Mouse (Mus musculus): ENCODE measurements around the gene Ebi3. TPM values are rescaled to one million over a fixed set of nuclear protein-coding genes. Genes with fewer than 3 reads are reported as not detected.
A peak's percentile ranks its signal among the peaks of the same experiment; 100 is the strongest.

The Ebi3 gene
- 10 to 100 TPM; 48.6 to 79.8 TPM for polyA plus RNA-seq (2017; shearing (Covaris generic))

GRCm38 (mm10) chr17:55952447-55953027 is at the start of gene Ebi3:
Gene Ebi3 (plus strand): TSS chr17:55952640.
- peak; percentile 64 for ATAC-seq

- no peak for ATAC-seq
These were observed 49.4 kb upstream of the Ebi3 start for GRCm38 (mm10) chr17:55903087-55903486.

GRCm38 (mm10) chr17:55903687-55904086 is 48.8 kb upstream of the Ebi3 start:
- ATAC-seq: no peak

DNA sequence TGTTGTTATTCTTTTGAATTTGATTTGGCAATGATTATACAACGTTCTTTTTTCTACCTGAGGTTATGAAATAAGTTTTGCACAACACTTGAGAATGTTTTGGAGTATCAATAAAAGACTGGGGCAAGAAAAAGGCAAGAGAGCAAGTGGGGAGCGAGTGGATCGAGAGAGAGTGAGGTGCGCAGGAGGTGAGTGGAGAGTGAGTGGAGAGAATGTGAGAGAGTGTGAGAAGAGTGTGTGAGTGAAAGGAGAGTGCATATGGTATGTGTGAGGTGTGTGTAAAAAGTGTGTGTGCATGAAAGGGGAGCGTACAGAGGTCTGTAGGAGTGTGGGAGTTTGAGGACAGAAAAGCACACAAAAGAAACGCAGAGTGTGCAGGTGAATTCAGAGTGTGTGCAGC is 48.3 kb upstream of the Ebi3 start:
- ATAC-seq: no peak

GRCm38 (mm10) chr17:55906669-55907068 is 45.8 kb upstream of the Ebi3 start:
- ATAC-seq: no peak

GRCm38 (mm10) chr17:55931553-55932502 is 20.6 kb upstream of the Ebi3 start:
- ATAC-seq: peak; percentile 82

DNA sequence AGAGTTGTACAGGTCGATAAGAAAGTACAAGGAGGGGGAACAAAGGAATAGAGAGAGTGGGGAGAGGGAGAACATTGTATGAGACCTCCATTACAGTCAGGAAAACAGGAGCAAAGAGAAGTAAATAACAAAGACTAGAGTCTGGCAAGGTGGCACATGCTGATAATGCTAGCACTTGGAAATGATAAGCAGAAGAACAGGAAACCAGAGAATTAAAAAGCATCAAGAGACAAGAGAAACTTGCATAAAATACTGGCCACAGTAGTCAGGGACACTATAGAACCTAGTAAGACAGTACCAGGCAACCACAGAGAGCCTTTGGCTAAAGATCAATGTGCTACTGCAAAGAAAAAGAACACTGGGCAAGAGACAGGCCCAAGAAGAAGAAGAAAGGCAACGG is 19.8 kb upstream of the Ebi3 start:
- no peak for ATAC-seq

DNA sequence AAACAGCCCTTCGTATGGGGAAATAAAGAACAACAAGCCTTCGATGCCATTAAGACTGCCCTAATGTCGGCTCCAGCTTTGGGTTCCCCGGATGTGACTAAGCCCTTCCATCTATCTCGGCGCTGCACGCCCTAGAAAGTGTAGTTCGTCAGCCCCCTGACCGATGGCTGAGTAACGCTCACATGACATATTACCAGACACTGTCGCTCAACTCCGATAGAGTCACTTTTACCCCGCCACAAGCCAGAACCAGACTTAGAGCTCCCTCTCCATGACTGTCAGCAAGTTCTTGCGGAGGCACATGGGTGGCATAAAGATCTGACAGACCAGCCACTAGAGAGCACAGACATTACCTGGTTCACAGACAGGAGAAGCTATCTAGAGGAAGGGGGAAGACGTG is 19.2 kb upstream of the Ebi3 start:
- ATAC-seq: no peak

- peak; percentile 0 for ATAC-seq
These were observed 8.0 kb upstream of the Ebi3 start for GRCm38 (mm10) chr17:55944387-55944865.

GRCm38 (mm10) chr17:55944866-55945682 is 7.4 kb upstream of the Ebi3 start:
- ATAC-seq: peak; percentile 95

DNA sequence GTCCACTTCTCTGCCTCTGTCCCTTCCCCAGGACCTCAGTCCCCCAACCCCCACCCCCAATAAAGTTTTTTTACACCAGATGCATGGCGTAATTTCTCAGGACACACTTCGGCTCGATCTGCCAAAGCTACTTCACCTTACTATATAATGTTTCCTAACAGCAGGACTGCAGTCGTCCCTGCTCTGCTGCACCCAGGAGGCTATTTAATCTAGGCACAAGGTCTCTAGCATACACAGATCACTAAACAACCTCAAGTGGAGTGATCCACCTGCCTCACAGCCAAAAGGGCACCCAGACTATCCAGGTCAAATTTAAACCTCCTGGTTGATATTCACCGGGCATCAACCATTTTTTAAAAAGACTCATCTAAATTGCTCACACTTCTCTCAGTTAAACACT is 6.7 kb upstream of the Ebi3 start:
- ATAC-seq: no peak

GRCm38 (mm10) chr17:55948647-55949046 is 3.8 kb upstream of the Ebi3 start:
- ATAC-seq: no peak

DNA sequence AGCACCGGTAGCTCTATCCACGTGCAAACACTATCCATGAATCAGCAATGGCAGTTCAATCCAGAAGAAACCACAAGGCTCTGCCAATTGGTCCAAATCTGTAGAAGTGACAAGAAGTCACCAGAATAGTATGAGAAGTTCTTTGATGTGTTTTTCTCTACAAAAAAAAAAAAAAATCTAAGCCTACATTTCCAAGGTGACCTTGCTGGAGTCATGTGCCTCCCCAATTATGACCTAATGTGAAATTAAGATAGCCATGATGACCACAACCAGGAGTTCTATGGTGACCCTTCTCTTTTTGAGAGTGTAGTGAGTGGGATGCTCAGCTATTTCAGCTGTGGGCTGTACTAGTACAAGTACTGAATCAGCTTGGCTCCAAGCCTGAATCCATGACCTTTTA is 3.0 kb upstream of the Ebi3 start, which contains the start of gene Zfp119b:
Gene Zfp119b (minus strand): TSS at position 101 of the 400 bp plus-strand sequence.
- ATAC-seq: no peak

DNA sequence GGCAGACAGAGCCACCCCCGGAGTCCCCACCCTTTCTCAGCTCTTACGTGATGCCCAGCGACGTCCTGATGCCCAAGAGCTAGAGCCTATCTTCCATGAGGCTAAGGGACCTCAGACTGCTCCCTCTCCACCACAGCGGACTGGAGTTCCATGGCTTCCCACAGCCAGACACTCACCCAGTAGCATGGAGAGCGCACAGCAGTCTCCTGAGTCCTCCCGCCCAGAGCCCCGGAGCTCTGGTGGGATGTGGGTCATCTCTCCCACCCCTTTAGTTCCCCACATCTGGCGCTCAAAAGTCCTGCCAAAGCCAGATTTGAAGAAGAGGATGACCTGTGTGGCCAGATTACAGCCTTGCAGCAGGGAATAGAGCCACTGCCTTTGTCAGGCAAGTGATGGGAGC is 1.8 kb upstream of the Ebi3 start:
- ATAC-seq: no peak

GRCm38 (mm10) chr17:55952041-55952440 is 399 bp upstream of the Ebi3 start:
- no peak for ATAC-seq

GRCm38 (mm10) chr17:55953751-55954150 is 1.3 kb downstream of the Ebi3 start:
- ATAC-seq: no peak

GRCm38 (mm10) chr17:55954229-55954628 is 1.8 kb downstream of the Ebi3 start:
- ATAC-seq: no peak

DNA sequence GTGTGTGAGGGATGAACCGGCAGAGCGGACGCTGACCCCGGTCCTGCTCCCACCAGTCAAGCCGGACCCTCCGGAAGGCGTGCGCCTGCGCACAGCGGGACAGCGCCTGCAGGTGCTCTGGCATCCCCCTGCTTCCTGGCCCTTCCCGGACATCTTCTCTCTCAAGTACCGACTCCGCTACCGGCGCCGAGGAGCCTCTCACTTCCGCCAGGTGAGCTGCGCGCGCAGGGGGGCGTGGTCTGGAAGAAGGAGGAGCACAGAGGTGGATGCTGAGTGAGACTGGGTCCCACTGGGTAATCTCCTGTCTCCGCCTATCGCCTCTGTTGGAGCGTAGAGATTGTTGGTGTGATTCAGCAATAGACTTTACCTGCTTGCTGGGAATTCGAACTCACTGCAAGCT is 3.7 kb downstream of the Ebi3 start:
- ATAC-seq: no peak

DNA sequence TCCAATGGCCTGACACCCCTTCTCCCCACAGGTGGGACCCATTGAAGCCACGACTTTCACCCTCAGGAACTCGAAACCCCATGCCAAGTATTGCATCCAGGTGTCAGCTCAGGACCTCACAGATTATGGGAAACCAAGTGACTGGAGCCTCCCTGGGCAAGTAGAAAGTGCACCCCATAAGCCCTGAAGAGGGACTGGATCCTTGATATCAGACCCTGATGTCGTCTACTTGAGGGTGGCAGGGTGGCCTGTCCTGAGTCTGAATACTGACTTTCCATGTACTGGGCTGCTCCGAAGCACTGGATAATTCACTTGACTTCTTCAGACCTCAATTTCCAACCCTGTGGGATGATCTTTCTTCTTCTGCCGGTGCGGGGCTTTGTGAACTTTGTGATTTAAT is 4.2 kb downstream of the Ebi3 start:
- no peak for ATAC-seq

GRCm38 (mm10) chr17:55957168-55957567 is 4.7 kb downstream of the Ebi3 start:
- ATAC-seq: no peak

DNA sequence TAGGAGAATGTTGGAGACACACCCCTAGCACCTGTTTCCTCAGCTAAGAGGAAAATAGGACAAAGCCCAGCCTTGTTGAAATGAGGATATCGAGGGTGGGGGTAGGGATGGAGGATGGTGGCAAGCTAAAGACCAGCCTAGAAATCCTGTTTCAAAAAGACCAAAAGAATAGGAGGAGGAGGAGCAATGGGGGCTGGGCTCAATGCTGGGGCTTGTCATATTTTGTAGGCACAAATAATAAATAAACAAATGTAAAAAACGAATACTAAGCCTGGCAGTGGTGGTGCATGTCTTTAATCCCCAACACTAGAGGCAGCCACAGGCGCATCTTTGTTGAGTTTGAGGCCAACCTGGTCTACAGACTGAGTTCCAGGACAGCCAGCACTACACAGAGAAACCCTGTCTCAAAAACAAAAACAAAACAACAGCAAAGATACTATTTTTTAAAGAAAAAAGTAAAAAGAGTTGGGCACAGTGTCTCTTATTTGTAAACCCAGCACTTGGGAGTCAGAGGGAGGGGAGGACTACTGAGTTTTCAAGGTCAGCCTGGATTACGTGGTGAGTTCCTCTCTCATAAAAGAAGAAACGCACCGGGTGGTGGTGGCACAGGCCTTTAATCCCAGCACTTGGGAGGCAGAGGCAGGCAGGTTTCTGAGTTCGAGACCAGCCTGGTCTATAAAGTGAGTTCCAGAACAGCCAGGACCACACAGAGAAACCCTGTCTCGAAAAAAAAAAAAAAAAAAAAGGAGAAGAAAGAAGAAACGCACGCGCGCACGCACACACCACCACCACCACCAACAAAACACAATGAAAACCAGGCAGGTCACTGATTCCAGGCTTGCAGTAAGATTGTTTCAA is 5.5 kb downstream of the Ebi3 start:
- ATAC-seq: no peak

DNA sequence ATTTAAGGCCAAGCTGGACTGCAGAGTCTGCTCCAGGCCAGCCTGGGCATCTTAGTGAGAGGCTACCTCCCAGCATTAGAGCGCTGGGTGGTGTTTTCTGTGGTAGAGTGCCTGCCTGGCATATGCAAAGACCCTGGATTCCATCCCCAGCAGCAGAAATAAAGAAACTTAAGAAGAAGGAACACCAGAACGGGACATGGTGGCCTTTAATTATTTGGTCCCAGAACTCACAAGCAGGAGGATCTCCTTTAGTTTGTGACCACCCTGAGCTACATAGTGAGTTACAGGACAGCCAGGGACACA is 6.1 kb downstream of the Ebi3 start:
- ATAC-seq: peak; percentile 0
